Mouse (Mus musculus): ENCODE data around the gene Naa50.

Naa50 gene

DNA sequence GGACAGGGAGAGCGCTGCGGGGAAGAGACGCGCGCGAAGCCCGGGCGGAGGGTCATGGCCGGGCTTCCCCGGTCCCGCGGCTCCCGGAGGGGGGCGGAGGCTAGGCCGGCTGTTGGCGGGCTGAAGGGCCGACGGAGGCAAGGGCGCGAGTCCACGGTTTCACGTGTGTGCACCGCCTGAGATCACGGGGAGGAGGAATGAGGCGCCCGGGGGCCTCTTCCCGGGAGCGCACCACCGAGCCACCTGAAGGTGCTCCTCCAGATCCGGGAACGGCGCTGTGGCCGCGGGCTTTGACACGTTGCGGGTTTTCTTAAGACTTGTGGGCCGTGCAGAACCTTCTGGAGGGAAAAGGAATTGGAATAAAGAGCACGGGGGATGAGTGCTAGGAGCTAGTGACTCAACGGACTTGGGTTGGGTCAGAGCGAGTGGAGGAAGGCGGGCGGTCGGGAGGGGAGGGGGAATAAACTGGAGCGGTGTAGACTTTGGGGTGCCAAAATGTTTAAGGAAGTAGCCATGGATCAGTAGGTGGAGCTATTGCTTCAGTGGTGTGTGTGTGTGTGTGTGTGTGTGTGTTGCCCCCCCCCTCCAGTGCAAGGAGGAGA is 657 bp downstream of the Naa50 start:
- under 1% methylated on average over 44 of the region's 44 CpGs for WGBS

DNA sequence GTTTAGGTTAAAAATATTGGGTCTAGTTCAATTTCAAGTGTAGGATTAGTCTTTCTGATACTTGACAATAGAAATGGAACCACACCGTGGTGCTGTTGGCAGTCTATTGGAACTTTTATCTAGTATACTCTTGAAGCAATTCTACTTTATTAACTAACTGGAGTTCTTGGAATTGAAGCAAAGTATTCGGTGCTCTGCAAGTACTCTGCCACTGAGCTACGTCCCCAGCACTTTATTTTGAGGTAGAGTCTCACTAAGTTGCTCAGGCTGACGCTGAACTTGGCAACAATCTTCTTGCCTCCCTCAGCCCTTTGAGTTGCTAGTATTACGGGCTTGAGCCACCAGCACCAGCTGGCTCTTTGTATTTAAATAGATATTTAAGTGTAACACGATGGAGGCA is 1.9 kb downstream of the Naa50 start:
- 12% methylated on average over 6 of the region's 6 CpGs for WGBS

DNA sequence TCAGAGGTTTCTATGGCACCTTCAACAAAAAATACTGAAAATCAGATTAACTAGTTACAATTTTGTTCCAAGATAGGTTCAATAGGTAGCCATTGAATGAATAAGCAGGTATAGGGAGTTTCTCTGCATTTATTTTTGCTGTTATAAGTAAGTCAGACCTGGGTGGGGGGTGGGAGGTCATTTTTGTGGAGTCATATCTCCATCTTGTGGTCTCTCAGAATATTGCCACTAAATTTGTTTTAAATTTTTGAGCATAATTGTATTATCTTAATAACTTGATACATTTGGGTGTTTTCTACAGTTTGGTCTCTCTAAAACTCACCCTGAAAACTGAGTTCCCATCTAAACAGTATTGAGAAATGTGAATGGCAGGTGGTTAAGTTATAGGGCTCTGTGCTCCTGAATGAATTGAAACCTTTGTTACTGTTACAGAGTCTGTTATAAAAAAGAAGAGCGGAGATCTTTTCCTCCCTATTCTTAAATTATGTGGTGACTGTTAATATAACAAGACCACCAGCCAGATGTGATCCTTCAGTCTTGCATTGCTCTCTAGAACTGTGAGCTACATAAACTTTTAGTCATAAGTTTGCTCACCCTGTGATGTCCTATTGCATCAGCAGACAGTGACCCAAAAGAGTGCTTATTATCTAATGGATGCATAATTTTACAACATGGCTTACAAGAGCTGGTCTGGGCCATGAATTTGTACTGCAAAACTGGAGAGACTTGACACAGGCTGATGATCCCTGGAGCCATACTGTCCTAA is 9.6 kb downstream of the Naa50 start:
- WGBS, result 83% methylated on average over 1 of the region's 1 CpGs

DNA sequence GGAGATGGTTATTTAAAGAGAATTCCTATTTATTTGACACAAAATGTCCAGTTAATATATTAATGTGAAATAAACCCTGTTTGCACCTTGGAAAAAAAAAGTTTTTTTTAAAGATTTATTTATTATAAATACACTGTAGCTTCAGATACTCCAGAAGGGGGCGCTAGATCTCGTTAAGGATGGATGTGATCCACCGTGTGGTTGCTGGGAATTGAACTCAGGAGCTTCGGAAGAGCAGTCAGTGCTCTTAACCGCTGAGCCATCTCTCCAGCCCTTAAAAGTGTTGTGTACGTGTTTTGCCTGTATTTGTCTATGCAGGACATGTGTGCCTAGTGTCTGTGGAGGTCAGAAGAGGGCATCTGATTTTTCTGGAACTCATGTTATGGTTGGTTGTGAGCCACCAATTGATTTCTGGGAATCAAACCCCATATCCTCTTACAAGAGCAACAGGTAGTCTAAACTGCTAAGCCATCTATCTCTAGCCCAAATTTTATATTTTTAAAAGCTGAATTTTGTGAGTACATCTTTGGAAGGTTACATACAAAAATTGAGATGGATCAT is 14.9 kb downstream of the Naa50 start:
- 76% methylated on average over 6 of the region's 6 CpGs for WGBS

DNA sequence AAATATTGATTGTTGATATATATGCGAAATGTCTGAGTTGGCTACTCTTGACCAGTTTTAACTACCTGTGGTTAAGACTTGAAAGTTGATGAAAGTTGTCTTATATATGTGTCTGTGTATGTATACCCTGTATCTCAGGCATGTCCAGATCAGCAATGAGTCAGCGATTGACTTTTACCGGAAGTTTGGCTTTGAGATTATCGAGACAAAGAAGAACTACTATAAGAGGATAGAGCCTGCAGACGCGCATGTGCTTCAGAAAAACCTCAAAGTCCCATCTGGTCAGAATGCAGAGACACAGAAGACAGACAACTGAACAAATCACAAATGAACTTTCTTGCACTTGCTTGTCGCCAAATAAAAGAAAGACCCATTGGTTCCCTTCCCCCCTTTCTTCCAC is 19.7 kb downstream of the Naa50 start:
- 88% methylated on average over 7 of the region's 7 CpGs for WGBS

DNA sequence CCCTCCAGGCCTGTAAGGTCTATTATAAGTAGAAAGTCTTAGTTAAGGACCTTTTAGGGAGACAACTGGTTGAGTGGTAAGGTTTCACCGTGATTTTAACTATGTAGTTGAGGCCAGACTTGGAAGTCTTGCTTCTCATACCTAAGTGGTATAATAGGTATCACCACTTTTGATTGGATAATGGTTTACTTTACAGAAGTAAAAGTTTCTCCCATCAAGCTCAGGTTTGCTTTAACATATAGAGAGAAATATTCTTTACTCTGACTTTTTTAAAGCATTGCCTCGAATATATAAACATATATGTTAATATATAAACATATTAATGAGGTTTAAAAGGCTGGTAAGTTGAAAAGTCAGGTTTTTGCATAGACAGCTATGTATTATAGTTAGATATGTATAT is 24.2 kb downstream of the Naa50 start:
- 90% methylated on average over 2 of the region's 2 CpGs for WGBS

DNA sequence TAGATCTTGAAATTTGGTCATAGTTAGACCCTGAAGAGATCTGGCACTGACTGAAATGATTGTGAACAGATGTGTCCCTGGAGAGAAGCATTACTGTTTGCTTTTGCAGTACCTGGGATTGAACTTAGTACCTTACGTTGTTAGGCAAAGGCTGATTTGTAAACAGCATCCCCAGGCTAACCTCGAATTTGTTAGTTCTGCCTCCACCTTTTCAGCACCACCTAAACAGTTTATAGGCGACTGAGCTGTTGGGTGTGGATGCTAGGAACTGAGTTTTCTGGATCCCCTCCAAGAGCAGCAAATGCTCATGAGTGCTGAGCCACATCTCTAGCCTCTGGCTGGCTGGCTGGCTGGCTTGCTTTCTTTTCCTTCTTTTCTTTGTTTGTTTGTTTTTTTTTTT is 25.6 kb downstream of the Naa50 start:
- 38% methylated on average over 3 of the region's 3 CpGs for WGBS

DNA sequence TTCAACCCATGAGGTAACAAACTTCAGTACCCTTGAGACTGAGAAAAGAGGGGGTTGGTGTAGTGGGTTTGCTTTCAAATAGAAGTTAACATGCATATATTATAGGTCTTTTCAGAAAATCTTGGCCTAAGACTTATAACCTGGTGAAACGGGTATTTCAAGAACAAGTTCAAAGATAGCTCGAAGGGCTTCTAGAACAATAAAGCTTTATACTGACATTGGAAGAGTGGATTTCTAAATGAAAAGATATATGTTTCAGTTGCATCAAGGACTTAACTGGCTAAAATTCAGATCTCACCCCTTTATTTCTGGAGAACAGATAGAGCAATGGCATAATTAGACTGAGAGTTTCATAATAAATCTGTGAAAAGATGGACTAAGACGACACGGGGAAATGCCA is 29.4 kb downstream of the Naa50 start:
- WGBS, result 78% methylated on average over 4 of the region's 4 CpGs

DNA sequence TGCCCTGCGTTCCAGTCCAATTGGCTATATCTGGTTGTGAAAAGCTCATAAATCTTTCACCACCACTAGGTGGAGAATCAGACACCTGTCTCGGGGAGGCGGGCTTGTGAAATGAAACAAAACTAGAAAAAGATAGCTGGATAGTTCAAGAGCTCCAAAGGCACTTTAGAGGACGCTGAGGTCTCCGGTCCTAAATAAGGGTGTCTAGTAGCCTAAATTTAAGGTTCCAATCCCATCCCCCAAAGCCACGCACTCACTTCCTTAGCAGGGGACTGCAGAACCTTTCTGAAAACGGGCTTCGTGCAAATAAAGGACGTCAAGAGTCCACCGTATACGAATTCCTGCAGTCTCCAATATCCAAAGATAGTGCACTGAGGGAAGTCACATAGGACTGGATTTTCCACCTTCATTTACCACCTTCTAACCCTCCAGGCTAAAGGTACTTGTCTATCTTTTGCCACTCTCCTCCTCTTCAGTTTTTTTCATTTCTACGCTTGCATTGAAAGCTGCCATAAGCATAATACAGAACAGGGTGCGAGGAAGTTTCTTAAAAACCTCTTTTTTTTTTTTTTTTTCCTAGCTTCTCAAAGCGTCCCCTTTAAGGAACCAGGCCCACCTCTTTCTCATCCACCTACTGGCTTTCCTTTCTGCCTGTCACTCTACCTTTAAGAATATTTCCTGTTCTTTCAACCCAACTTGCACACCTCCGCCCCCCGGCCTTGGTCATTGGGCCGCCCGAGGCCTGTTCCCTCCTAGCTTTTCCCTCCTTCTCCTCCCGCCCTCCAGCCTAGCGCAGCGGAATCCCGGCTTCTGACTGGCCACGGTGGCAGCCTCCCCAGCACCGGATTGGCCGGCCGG is 32.9 kb downstream of the Naa50 start:
- WGBS, result under 1% methylated on average over 26 of the region's 26 CpGs

DNA sequence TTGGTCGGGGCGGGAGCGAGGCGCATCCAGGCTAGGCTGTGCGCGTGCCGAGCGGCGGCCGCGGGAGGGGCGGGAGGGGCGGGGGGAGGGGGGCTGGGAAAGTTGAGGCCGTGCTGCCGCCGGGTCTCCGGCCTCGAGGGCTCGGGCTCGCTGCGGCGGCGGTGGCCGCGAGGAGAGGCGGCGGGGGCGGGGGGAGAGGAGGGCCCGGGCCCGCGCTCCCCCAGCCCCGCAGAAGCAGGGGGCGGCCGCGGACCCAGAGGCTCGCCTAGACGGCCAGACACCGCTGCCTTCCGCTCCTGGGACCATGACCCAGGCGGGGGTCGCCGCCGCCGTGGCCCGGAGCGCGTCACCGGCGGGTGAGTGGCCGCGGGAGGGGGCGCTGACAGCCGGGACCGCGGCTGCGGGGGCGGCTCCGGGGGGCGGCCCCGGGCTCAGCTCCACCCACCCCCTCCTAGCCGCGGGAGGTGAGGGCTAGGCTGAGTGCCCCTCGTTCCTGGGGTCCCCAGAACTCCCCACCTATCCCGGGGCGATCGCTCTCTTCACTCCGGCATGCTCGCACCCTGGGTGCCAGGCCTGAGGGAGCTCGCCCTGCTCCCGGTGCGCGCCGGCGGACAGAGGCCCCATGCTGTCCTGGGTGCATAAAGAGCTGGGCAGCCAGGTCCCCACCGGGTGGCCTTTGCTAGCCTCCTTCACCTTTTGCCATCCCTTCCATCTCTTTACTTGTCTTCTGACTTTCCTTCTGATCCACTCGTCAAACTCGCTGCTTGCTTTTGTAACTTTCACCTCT is 33.7 kb downstream of the Naa50 start, which contains the start of gene Usf3:
Gene Usf3, plus strand, starts transcription at position 92 of the 787 bp plus-strand sequence.
- under 1% methylated on average over 68 of the region's 77 CpGs for WGBS

DNA sequence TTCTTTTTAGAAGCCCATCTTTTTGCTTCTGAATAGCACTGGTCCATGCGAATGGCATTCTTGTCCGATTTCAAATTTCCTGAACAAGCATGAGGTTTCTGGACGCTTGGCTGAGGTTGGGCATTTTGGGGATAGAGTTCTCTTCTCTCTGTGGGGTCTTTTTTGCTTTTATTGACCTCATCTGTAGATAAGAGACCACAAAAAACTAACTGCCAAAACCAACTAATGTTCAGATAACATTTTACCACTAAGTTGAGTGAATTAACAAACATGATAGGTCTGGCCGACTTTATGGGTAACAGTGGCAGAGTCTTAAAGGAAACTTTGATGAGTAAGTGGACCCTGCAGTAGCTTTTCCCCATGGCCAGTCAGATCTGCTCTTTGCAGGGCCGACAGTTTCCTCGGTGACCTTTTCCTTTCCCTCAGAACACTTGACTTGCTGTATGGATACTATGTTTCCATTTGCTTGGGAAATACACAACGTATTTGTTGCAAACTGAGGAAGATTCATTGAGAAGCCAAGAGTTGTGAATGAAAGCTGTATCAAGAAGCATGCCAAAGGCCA is 34.4 kb downstream of the Naa50 start:
- WGBS, result 12% methylated on average over 7 of the region's 7 CpGs

DNA sequence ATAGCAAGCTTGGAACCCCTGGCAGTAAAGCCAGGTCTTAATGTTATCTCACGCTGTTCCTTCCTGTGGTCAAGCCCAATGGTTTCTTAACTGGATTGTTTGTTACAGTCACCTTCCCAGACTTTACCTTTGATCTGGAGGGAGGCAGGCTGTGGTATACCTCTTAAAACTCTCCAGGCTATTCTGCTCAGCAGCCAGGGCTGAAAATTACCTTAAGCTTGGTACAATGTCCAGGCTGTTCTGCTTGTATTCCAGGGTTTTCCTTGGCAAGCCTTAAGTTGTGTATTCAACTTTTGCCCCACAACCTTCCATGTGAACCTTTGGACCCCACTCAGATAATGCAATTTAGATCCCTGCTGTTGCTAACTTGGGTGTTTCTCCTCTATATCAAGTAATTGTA is 35.4 kb downstream of the Naa50 start:
- 84% methylated on average over 1 of the region's 1 CpGs for WGBS

DNA sequence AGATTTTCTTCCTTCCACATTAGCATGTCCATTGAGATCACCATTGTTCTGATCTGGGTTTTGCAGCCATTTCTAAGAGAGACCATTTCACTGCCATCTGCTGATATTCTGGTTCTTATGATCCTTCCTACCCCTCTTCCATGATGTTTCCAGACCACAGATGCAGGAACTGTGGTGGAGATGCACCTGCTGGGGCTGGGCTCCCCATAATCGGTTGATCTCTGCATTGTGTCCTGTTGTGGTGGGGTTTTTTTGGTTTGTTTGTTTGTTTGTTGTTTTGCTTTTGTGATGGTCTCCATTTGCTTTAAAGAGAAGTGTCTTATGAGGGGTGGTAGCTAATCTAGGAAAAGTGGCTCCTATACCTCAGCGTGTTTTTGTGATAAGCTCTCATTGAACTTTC is 36.9 kb downstream of the Naa50 start:
- 99% methylated on average over 2 of the region's 2 CpGs for WGBS

DNA sequence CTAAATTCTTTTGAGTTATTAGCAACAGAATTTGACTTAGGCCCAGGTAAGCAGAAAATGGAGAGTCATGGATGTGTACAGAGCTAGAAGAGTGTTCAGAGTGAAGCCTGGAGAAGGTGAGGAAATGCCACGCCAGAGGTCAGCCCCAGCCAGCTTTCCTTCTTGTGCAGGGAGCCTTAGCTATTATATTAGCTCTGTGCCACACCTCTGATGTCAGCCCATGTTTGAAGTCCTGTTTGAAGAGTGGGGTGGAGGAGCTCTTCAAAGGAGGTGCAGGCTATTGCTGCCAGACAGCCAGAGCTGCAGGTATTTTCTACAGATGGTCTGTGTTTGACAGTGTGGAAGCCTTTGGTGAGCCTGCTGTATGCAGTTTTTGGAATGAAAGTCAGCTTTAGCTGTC is 38.9 kb downstream of the Naa50 start:
- WGBS, result 71% methylated on average over 1 of the region's 1 CpGs

DNA sequence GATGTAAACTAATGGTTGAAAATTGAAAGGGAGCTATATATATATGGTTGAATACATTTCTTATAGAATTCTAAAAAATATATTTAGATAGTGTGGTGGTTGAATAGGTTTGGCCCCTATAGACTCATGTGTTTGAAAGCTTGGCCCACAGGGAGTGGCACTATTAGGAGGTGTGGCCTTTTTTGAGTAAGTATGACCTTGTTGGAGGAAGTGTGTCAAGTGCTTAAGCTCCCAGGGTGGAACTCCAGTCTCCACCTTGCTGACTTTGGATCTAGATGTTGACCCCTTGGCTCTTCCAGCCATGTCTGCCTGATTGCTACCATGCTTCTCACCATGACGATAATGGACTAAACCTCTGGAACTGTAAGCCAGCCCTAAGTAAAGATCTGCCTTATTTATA is 43.0 kb downstream of the Naa50 start:
- 92% methylated on average over 1 of the region's 1 CpGs for WGBS

DNA sequence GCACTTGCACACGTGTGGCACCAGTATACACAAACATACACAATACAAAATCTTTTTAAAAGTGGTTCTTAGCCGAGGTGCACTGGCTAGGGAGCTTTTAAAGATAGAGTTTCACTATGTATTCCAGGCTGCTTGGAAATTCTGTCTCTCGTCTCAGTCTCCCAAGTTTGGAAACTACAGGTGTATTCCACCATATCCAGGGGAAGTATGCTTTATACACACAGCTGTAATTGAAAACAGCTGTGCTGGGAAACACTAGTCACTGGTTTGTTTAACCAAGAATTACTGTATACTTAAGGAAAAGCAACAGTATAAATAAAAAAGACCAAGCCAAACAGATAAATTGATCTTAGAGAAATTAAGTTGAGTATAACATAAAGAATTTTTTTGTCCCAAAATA is 45.1 kb downstream of the Naa50 start:
- WGBS, result 87% methylated on average over 3 of the region's 3 CpGs

DNA sequence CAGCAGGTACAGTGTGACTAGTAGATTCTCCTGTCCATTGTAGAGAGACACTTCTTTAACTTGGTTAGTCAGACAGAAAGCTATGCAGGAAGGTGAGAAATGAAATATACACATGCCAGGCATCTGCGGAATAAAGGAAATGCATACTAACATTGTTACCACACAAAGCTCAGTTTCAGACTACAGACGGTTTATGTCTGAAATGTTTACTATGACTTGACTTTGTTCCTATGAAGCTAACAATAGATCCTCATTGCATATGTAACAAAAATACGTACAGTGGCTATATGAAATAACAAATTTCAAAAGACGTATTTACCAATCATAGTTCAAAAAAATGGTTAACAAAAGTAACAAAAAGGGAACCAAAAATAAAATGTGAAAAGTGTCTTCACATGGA is 47.5 kb downstream of the Naa50 start:
- WGBS, result 84% methylated on average over 4 of the region's 4 CpGs

DNA sequence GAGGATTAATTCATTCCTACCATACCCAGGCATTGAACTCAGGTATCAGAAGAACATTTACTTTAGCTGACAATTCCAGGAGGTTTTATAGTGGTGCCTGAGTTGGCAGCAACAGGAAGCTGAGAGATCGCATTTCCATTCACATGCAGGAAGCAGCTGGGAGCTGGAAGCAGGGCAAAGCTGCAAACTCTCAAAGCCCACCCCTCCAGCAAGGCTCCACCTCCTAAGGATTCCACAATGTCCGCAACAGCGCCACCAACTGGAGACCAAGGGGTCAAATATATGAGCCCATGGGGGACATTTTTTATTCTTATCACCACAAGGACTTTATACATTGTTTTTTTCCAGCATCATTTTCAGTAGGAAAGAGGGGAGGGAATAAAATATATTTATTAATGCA is 49.1 kb downstream of the Naa50 start:
- WGBS, result 84% methylated on average over 3 of the region's 3 CpGs

DNA sequence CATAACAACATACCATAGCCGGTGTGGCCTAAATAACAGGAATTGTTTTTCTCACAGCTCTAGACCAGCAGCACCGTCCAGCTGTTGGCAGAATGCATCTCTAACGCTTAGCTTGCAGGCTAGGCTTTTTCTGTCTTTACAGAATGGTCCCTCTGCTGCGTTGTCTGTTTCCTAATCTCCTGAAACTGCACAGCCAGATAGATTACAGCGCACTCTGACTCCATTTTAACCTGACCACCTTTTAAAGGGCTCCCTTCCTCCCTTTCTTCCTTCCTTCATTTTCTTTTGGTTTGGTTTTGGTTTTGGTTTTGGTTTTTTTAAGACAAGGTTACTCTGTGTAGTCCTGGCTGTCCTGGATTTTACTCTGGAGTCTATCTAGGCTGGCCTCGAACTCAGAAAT is 50.4 kb downstream of the Naa50 start:
- WGBS, result 63% methylated on average over 6 of the region's 6 CpGs

DNA sequence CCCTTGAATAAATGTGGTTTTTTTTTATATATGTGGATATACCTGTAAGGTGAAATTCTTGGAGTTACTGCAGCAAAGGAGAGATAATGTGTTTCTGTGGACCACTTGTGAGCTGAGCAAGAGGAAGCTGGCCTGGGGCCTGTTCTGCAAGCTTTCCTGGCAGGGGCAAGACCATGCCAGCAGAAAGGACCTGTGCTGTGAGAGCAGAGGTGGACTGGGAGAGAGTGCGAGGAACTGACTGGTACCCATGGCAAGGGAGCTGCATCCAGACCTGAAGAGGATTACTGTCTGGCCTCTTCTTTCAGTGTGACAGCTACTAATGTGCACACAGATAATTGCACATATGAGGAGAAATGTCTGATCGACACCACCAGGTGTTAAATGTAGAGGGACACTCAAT is 51.3 kb downstream of the Naa50 start:
- 82% methylated on average over 2 of the region's 2 CpGs for WGBS

DNA sequence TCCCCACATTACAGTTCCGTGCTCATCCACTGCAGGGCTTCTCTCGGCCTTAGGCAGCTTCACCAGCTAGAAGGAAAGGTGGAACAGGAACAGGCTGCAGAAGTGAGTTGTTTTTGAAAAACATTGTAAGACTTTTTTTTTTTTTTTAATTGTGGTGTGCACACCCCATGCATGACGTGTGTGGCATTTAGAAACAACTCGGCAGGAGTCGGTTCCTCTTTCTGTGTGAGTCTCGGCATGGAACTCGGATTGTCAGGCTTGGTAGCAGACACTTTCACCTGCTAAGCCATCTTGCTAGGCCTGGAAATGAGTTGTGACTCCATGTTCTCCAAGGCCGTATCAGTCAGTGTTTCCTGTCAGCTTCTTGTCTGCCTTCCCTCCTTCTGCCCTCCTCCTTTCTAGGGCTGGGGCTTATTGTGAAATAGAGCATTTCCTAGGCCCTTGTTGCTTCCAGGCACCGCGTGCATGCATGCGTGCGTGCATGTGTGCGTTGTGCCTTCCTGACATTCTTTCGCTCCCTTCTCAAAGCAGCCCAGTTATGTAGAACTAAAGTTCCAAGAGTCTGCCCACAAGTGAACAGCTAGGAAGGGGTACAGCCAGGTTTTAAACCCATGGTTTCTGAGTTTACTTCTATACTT is 59.6 kb downstream of the Naa50 start:
- WGBS, result 83% methylated on average over 14 of the region's 14 CpGs
